Mouse (Mus musculus) testis, adult 2 months (tissue): ENCODE results near the gene Wasl.

Experiments
- CTCF ChIP-seq: fragments of 200-500 bp; IDR thresholded peaks from 2 replicates; pipeline ENCODE4 v1.5.1; 2012; ENCODE audit warnings: low read depth, mild to moderate bottlenecking, inconsistent platforms, low read length, moderate library complexity; ENCODE audit not compliant: control insufficient read depth, insufficient read depth, insufficient replicate concordance
- POLR2A ChIP-seq: fragments of 200-500 bp; IDR thresholded peaks from 2 replicates; pipeline ENCODE4 v1.6.1; 2012; ENCODE audit warnings: low read depth, mild to moderate bottlenecking, inconsistent platforms, low read length, moderate library complexity; ENCODE audit not compliant: control insufficient read depth

DNA sequence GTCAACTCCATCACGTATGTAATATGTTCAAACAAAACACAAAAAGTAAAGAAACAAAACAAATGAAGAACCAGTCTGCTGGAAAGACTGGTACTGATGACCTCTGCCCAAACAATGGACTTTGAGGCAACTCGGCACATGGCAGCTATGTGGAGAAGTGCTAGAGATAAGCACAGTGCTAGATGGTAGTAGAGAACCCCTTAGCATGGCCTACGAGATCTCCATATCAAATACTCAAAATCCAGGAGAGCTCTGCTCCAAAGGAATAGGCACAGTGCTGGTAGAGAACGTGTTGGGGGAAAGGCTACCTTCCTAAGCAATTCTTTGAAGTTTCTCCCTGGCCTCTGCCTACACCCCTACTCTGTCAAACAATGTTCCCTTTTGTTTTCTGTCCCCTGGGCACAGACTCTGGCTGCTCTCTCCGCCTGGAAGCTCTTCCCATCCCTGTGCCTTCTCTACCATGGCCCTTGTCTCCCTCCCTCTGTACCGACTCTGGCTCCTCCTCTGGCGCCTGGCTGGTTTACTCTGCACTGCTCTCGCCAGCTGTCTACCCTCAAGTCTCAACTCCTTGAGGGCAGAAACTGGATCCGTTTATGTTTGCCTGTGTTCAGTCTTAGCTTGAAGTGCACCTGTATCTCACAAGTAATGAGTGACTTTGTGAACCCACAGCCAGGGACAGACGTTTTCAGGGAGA is 73.1 kb downstream of the Wasl start:
- TF ChIP-seq CTCF (no peak), POLR2A (no peak)
